Mouse (Mus musculus) testis, adult 2 months (tissue): ENCODE measurements at regions not wholly inside any gene's neighbourhood (a gene's known extent, or its start where the extent isn't known, plus 50 kb on each side); places are given as distances from the start of the nearest gene placed in this dataset.

Source experiments
- H3K27ac ChIP-seq: fragments of 200-500 bp; 2 replicates; pipeline ENCODE4 v1.5.1; 2012; ENCODE audit warnings: low read depth, low read length; ENCODE audit not compliant: control insufficient read depth, insufficient read depth
- H3K27me3 ChIP-seq: fragments of 200-500 bp; 2 replicates; pipeline ENCODE4 v1.6.1; 2012; ENCODE audit warnings: mild to moderate bottlenecking, low read length, moderate library complexity; ENCODE audit not compliant: control insufficient read depth, insufficient read depth
- H3K36me3 ChIP-seq: fragments of 200-500 bp; 2 replicates; pipeline ENCODE4 v1.6.1; 2012; ENCODE audit warnings: mild to moderate bottlenecking, low read length; ENCODE audit not compliant: control insufficient read depth, insufficient read depth
- H3K4me1 ChIP-seq: fragments of 200-500 bp; 2 replicates; pipeline ENCODE4 v1.6.1; 2012; ENCODE audit warnings: low read length; ENCODE audit not compliant: control insufficient read depth, insufficient read depth
- H3K4me3 ChIP-seq: fragments of 200-500 bp; 2 replicates; pipeline ENCODE4 v1.5.1; 2012; ENCODE audit warnings: low read depth, mild to moderate bottlenecking, low read length, moderate library complexity, mixed read lengths; ENCODE audit not compliant: control insufficient read depth
- CTCF ChIP-seq: fragments of 200-500 bp; IDR thresholded peaks from 2 replicates; pipeline ENCODE4 v1.5.1; 2012; ENCODE audit warnings: low read depth, mild to moderate bottlenecking, inconsistent platforms, low read length, moderate library complexity; ENCODE audit not compliant: control insufficient read depth, insufficient read depth, insufficient replicate concordance
- POLR2A ChIP-seq: fragments of 200-500 bp; IDR thresholded peaks from 2 replicates; pipeline ENCODE4 v1.6.1; 2012; ENCODE audit warnings: low read depth, mild to moderate bottlenecking, inconsistent platforms, low read length, moderate library complexity; ENCODE audit not compliant: control insufficient read depth

- Histone ChIP-seq H3K27ac (no peak overlapping the region), H3K4me3 (no peak overlapping the region), H3K27me3 (no peaks in the 10 kb centered on the region), H3K4me1 (no peaks in the 10 kb centered on the region), H3K36me3 (no peaks in the 10 kb centered on the region)
- TF ChIP-seq CTCF (no peak), POLR2A (no peak)
Measured at GRCm38 (mm10) chr12:25189174-25189761, 92.3 kb upstream of the Id2 start.

GRCm38 (mm10) chr12:25188556-25188955 lies 91.6 kb upstream of the Id2 start:
- Histone ChIP-seq H3K27me3 (no peaks in the 10 kb centered on the region), H3K27ac (no peak overlapping the region), H3K4me1 (no peaks in the 10 kb centered on the region), H3K36me3 (no peaks in the 10 kb centered on the region), H3K4me3 (no peak overlapping the region)
- no peak for TF ChIP-seq POLR2A
- TF ChIP-seq CTCF = no peak

GRCm38 (mm10) chr12:25187216-25187615 lies 90.3 kb upstream of the Id2 start:
- TF ChIP-seq POLR2A = no peak
- no peak for TF ChIP-seq CTCF
- no peak overlapping the region for H3K27ac ChIP-seq
- no peaks in the 10 kb centered on the region for H3K36me3 ChIP-seq
- no peaks in the 10 kb centered on the region for H3K27me3 ChIP-seq
- H3K4me1 ChIP-seq = no peaks in the 10 kb centered on the region
- H3K4me3 ChIP-seq = no peak overlapping the region

- no peak overlapping the region for H3K4me3 ChIP-seq
- no peaks in the 10 kb centered on the region for H3K27me3 ChIP-seq
- TF ChIP-seq CTCF = no peak
- no peak for TF ChIP-seq POLR2A
- no peaks in the 10 kb centered on the region for H3K36me3 ChIP-seq
- no peaks in the 10 kb centered on the region for H3K4me1 ChIP-seq
- H3K27ac ChIP-seq = no peak overlapping the region
Measured at GRCm38 (mm10) chr12:25182680-25183079, 85.7 kb upstream of the Id2 start.

- Histone ChIP-seq H3K4me1 (no peaks in the 10 kb centered on the region), H3K36me3 (no peaks in the 10 kb centered on the region), H3K27ac (no peak overlapping the region), H3K27me3 (no peaks in the 10 kb centered on the region), H3K4me3 (no peak overlapping the region)
- no peak for TF ChIP-seq POLR2A
- no peak for TF ChIP-seq CTCF
Measured at GRCm38 (mm10) chr12:25181317-25181716, 84.4 kb upstream of the Id2 start.

GRCm38 (mm10) chr12:25180861-25181260 lies 83.9 kb upstream of the Id2 start:
- no peaks in the 10 kb centered on the region for H3K4me1 ChIP-seq
- H3K27ac ChIP-seq = no peak overlapping the region
- no peaks in the 10 kb centered on the region for H3K36me3 ChIP-seq
- H3K4me3 ChIP-seq = no peak overlapping the region
- peak; percentile 33; the same call in 1 of the 2 replicates for TF ChIP-seq CTCF
- TF ChIP-seq POLR2A = no peak
- H3K27me3 ChIP-seq = no peaks in the 10 kb centered on the region

GRCm38 (mm10) chr12:25180289-25180688 lies 83.3 kb upstream of the Id2 start:
- no peaks in the 10 kb centered on the region for H3K4me1 ChIP-seq
- TF ChIP-seq POLR2A (no peak), CTCF (no peak)
- no peaks in the 10 kb centered on the region for H3K36me3 ChIP-seq
- H3K27ac ChIP-seq = no peak overlapping the region
- no peaks in the 10 kb centered on the region for H3K27me3 ChIP-seq
- no peak overlapping the region for H3K4me3 ChIP-seq

GRCm38 (mm10) chr12:25178491-25179115 lies 81.7 kb upstream of the Id2 start:
- H3K27me3 ChIP-seq = no peaks in the 10 kb centered on the region
- H3K4me1 ChIP-seq = no peaks in the 10 kb centered on the region
- TF ChIP-seq POLR2A = no peak
- no peak for TF ChIP-seq CTCF
- H3K4me3 ChIP-seq = no peak overlapping the region
- H3K36me3 ChIP-seq = no peaks in the 10 kb centered on the region
- no peak overlapping the region for H3K27ac ChIP-seq
